Mouse (Mus musculus): Measurements from ENCODE around the gene Tmem41b. TPM values are rescaled to one million over a fixed set of nuclear protein-coding genes. Genes with fewer than 3 reads are reported as not detected.
"Not testable (repeated sequence)": the region's sequence is repeated elsewhere in the genome, so short reads cannot be mapped to it uniquely, and the experiment has no call there.

The Tmem41b gene
- total RNA-seq (2021): 10 to 100 TPM; 28.8 to 32.6 TPM
- long read RNA-seq, experiment 1, transcript Tmem41b-201 (7 exons, 3,840 nt): major isoform, 12 of 14 reads
- long read RNA-seq, experiment 1, partial matches to known transcripts: 1 of 14 reads
- long read RNA-seq, experiment 1, other reads (novel, unspliced or antisense): 1 of 14 reads
- long read RNA-seq, experiment 2, transcript Tmem41b-201 (7 exons, 3,840 nt): major isoform, 19 of 20 reads
- long read RNA-seq, experiment 2, partial matches to known transcripts: 0 of 20 reads
- long read RNA-seq, experiment 2, other reads (novel, unspliced or antisense): 1 of 20 reads

GRCm38 (mm10) chr7:109986775-109987174, at the start of gene Tmem41b:
Gene Tmem41b (minus strand): TSS chr7:109986929.
- DNase-seq; intact Hi-C loops (cut with DNase I; ENCODE audit: low total_unique reads): not testable (repeated sequence)

- intact Hi-C loops (cut with DNase I; ENCODE audit: low total_unique reads): loop anchor here (10.0 kb wide), 1 partner anchor 56 kb away; no protein-coding TSS in a partner anchor
- DNase-seq: no peak
These were observed 43.6 kb upstream of the Tmem41b start for GRCm38 (mm10) chr7:110030342-110030741.

- no peak for DNase-seq
These were observed 42.1 kb upstream of the Tmem41b start for GRCm38 (mm10) chr7:110028826-110029225.

GRCm38 (mm10) chr7:110026594-110026993, 39.9 kb upstream of the Tmem41b start:
- intact Hi-C loops (cut with DNase I; ENCODE audit: low total_unique reads): no loop called here
- DNase-seq: no peak

More at GRCm38 (mm10) chr7:110028826-110029225, 42.1 kb upstream of the Tmem41b start:
- intact Hi-C loops (cut with DNase I; ENCODE audit: low total_unique reads): no loop called here

- DNase-seq: no peak
- intact Hi-C loops (cut with DNase I; ENCODE audit: low total_unique reads): no loop called here
These were observed 36.8 kb upstream of the Tmem41b start for GRCm38 (mm10) chr7:110023553-110023952.

GRCm38 (mm10) chr7:110018631-110019482, 32.1 kb upstream of the Tmem41b start:
- intact Hi-C loops (cut with DNase I; ENCODE audit: low total_unique reads): no loop called here
- DNase-seq: peak; percentile 88

GRCm38 (mm10) chr7:110018117-110018630, 31.4 kb upstream of the Tmem41b start, which contains the start of gene Ipo7:
Gene Ipo7 (plus strand): TSS chr7:110018274.
- intact Hi-C loops (cut with DNase I; ENCODE audit: low total_unique reads): no loop called here
- DNase-seq: peak; percentile 95

GRCm38 (mm10) chr7:110014272-110014671, 27.5 kb upstream of the Tmem41b start:
- intact Hi-C loops (cut with DNase I; ENCODE audit: low total_unique reads): no loop called here
- no peak for DNase-seq

- DNase-seq: no peak
- intact Hi-C loops (cut with DNase I; ENCODE audit: low total_unique reads): no loop called here
These were observed 24.7 kb upstream of the Tmem41b start for GRCm38 (mm10) chr7:110011417-110011816.

GRCm38 (mm10) chr7:110009084-110009483, 22.4 kb upstream of the Tmem41b start:
- intact Hi-C loops (cut with DNase I; ENCODE audit: low total_unique reads): no loop called here
- no peak for DNase-seq

- intact Hi-C loops (cut with DNase I; ENCODE audit: low total_unique reads): no loop called here
- no peak for DNase-seq
These were observed 21.8 kb upstream of the Tmem41b start for GRCm38 (mm10) chr7:110008513-110008912.

- no peak for DNase-seq
- intact Hi-C loops (cut with DNase I; ENCODE audit: low total_unique reads): no loop called here
These were observed 19.9 kb upstream of the Tmem41b start for GRCm38 (mm10) chr7:110006471-110007195.

GRCm38 (mm10) chr7:110005976-110006375, 19.2 kb upstream of the Tmem41b start:
- DNase-seq: no peak
- intact Hi-C loops (cut with DNase I; ENCODE audit: low total_unique reads): no loop called here

- intact Hi-C loops (cut with DNase I; ENCODE audit: low total_unique reads): no loop called here
- DNase-seq: peak; percentile 51
These were observed 16.2 kb upstream of the Tmem41b start for GRCm38 (mm10) chr7:110002968-110003367.

GRCm38 (mm10) chr7:110002092-110002491, 15.4 kb upstream of the Tmem41b start:
- no peak for DNase-seq
- intact Hi-C loops (cut with DNase I; ENCODE audit: low total_unique reads): no loop called here

- intact Hi-C loops (cut with DNase I; ENCODE audit: low total_unique reads): no loop called here
- no peak for DNase-seq
These were observed 11.7 kb upstream of the Tmem41b start for GRCm38 (mm10) chr7:109998388-109998787.

GRCm38 (mm10) chr7:109993157-109993959, 6.6 kb upstream of the Tmem41b start:
- intact Hi-C loops (cut with DNase I; ENCODE audit: low total_unique reads): no loop called here
- DNase-seq: peak; percentile 24

- no peak for DNase-seq
- intact Hi-C loops (cut with DNase I; ENCODE audit: low total_unique reads): no loop called here
These were observed 4.6 kb upstream of the Tmem41b start for GRCm38 (mm10) chr7:109991286-109991685.

GRCm38 (mm10) chr7:109986133-109986669, 528 bp downstream of the Tmem41b start:
- intact Hi-C loops (cut with DNase I; ENCODE audit: low total_unique reads): no loop called here
- DNase-seq: peak; percentile 99
